Mouse (Mus musculus) cerebellum, postnatal 14 days (tissue): ENCODE measurements around the gene Vmn2r13.
"Not testable (repeated sequence)": the region's sequence is repeated elsewhere in the genome, so short reads cannot be mapped to it uniquely, and the experiment has no call there.

ENCODE experiments used
- DNase-seq, 2 experiments: peaks; one replicate each; pipeline ENCODE4 v3.0.0; 2021; ENCODE audit warnings: mixed read lengths in 2 of 2

Vmn2r13 gene

GRCm38 (mm10) chr5:109192099-109192498, at the start of gene Vmn2r13:
TSS of gene Vmn2r13 (minus strand) at chr5:109192199.
- DNase-seq = not testable (repeated sequence)

- no peak for DNase-seq
Measured at GRCm38 (mm10) chr5:109224608-109225007, 32.6 kb upstream of the Vmn2r13 start, which contains the start of gene Vmn2r14. TSS of gene Vmn2r14 (minus strand) at chr5:109224708.

GRCm38 (mm10) chr5:109166851-109167250, 25.1 kb downstream of the Vmn2r13 start:
- DNase-seq = not testable (repeated sequence)

- no peak for DNase-seq
Measured at GRCm38 (mm10) chr5:109160121-109160520, 31.9 kb downstream of the Vmn2r13 start.

- not testable (repeated sequence) for DNase-seq
Measured at GRCm38 (mm10) chr5:109159576-109159975, 32.4 kb downstream of the Vmn2r13 start.

- DNase-seq = not testable (repeated sequence)
Measured at GRCm38 (mm10) chr5:109158488-109159485, 33.2 kb downstream of the Vmn2r13 start.

GRCm38 (mm10) chr5:109139546-109139945, 52.5 kb downstream of the Vmn2r13 start:
- DNase-seq = peak in 1 of 2 experiments; percentile 2

- no peak for DNase-seq
Measured at GRCm38 (mm10) chr5:109136731-109137130, 55.3 kb downstream of the Vmn2r13 start.
